Mouse (Mus musculus) CH12.LX (cell line): ENCODE measurements around the gene Spata1. TPM values are rescaled to one million over a fixed set of nuclear protein-coding genes. Genes with fewer than 3 reads are reported as not detected.

Source experiments
- DNase-seq: peaks from one replicate; pipeline ENCODE4 v3.0.0-alpha.2; 2013; ENCODE audit errors: extremely low read depth
- H3K27ac ChIP-seq: 2 replicates; pipeline ENCODE4 v1.5.1; 2012; ENCODE audit warnings: low read depth, mild to moderate bottlenecking, control low read depth, moderate library complexity; ENCODE audit not compliant: insufficient read depth
- H3K27me3 ChIP-seq: replicated peaks from 2 replicates; pipeline ENCODE3; 2012; ENCODE audit warnings: inconsistent platforms
- H3K36me3 ChIP-seq, 2 experiments: replicated peaks in 1 of 2; 2 replicates each; pipeline versions ENCODE3 to v1.6.1; 2012; ENCODE audit warnings: inconsistent platforms in 1 of 2, low read length in 1 of 2, mild to moderate bottlenecking in 1 of 2, mixed read lengths in 1 of 2, moderate library complexity in 1 of 2; ENCODE audit not compliant: control insufficient read depth in 1 of 2, insufficient read depth in 1 of 2
- H3K4me1 ChIP-seq, 2 experiments: 2 replicates each; pipeline ENCODE4 v1.6.1; 2012; ENCODE audit warnings: inconsistent platforms in 1 of 2, moderate library complexity in 1 of 2; ENCODE audit not compliant: insufficient read depth in 2 of 2, control insufficient read depth in 1 of 2
- H3K4me2 ChIP-seq: 2 replicates; pipeline ENCODE4 v1.6.1; 2012; ENCODE audit warnings: low read depth, mild to moderate bottlenecking, control low read depth; ENCODE audit not compliant: poor library complexity, insufficient read depth, severe bottlenecking
- H3K4me3 ChIP-seq, 3 experiments: fragments of 150-350 bp in 1 of 3; sonication (generic) in 1 of 3; replicated peaks in 1 of 3; 2 replicates each; pipeline versions ENCODE3 to v1.5.1; 2011 to 2012; ENCODE audit warnings: low read depth in 2 of 3, low read length in 2 of 3, mild to moderate bottlenecking in 2 of 3, moderate library complexity in 2 of 3, control low read depth in 1 of 3, improper control_type of control experiment in 1 of 3, inconsistent platforms in 1 of 3, mixed read lengths in 1 of 3; ENCODE audit not compliant: poor library complexity in 1 of 3
- H3K79me2 ChIP-seq: replicated peaks from 2 replicates; pipeline ENCODE4 v1.6.1; 2012; ENCODE audit warnings: mild to moderate bottlenecking, moderate library complexity; ENCODE audit not compliant: control insufficient read depth, poor library complexity, insufficient read depth, severe bottlenecking; ENCODE audit errors: extremely low read depth
- H3K9ac ChIP-seq: 2 replicates; pipeline ENCODE4 v1.6.1; 2012; ENCODE audit warnings: low read depth, mild to moderate bottlenecking, control low read depth, moderate library complexity; ENCODE audit not compliant: insufficient read depth
- H3K9me3 ChIP-seq: replicated peaks from 2 replicates; pipeline ENCODE3; 2012; ENCODE audit warnings: low read length, inconsistent platforms, mixed read lengths
- CHD2 ChIP-seq: IDR thresholded peaks from 2 replicates; pipeline ENCODE4 v1.6.1; 2011; ENCODE audit warnings: low read length, improper control_type of control experiment
- HCFC1 ChIP-seq: IDR thresholded peaks from 2 replicates; pipeline ENCODE4 v1.6.1; 2012; ENCODE audit warnings: low read depth, mild to moderate bottlenecking, inconsistent platforms, low read length, improper control_type of control experiment
- IRF4 ChIP-seq: IDR thresholded peaks from 2 replicates; pipeline ENCODE4 v1.6.1; 2014; ENCODE audit warnings: low read depth, mild to moderate bottlenecking, inconsistent platforms, low read length, improper control_type of control experiment
- MAFK ChIP-seq: IDR thresholded peaks from 2 replicates; pipeline ENCODE4 v1.6.1; 2011; ENCODE audit warnings: low read length, improper control_type of control experiment; ENCODE audit not compliant: insufficient replicate concordance
- MAX ChIP-seq: IDR thresholded peaks from 2 replicates; pipeline ENCODE4 v1.6.1; 2011; ENCODE audit warnings: low read length, improper control_type of control experiment
- NRF1 ChIP-seq: IDR thresholded peaks from 2 replicates; pipeline ENCODE4 v1.6.1; 2014; ENCODE audit warnings: low read depth, mild to moderate bottlenecking, inconsistent platforms, low read length, improper control_type of control experiment, moderate library complexity
- POLR2AphosphoS2 ChIP-seq: IDR thresholded peaks from 2 replicates; pipeline ENCODE4 v1.6.1; 2011; ENCODE audit warnings: low read depth, low read length, improper control_type of control experiment
- SMC3 ChIP-seq: IDR thresholded peaks from 2 replicates; pipeline ENCODE4 v1.6.1; 2011; ENCODE audit warnings: low read depth, low read length, improper control_type of control experiment
- USF2 ChIP-seq: conservative IDR thresholded peaks from 2 replicates; pipeline ENCODE4 v1.6.1; 2011; ENCODE audit warnings: low read depth, low read length, improper control_type of control experiment
- ZNF384 ChIP-seq: IDR thresholded peaks from 2 replicates; pipeline ENCODE4 v1.6.1; 2012; ENCODE audit warnings: low read depth, low read length, improper control_type of control experiment, inconsistent platforms
- dilution Hi-C: fragments of 300-500 bp; cut with MboI; formaldehyde crosslinking; loops from 2 replicates; pipeline ENCODE4 v1.14.3; 2020; ENCODE audit warnings: low sequenced_read_pairs; ENCODE audit not compliant: extremely low pct_unique_long_range_greater_than_20kb, extremely low pct_ligation_motif_present
- in situ Hi-C: fragments of 300-500 bp; cut with MboI; formaldehyde crosslinking; loops from 3 replicates; pipeline ENCODE4 v1.14.3; 2019; ENCODE audit warnings: low sequenced_read_pairs, low pct_ligation_motif_present, low pct_unique_long_range_greater_than_20kb, mixed read lengths
- polyA plus RNA-seq: library from polyadenylated mRNA; unstranded; fragments of >175 nt; gene quantifications from 2 replicates; pipeline ENCODE4 v1.2.1, GENCODE M21; 2012; ENCODE audit warnings: low read depth; ENCODE audit not compliant: insufficient read length
- total RNA-seq, 2 experiments: library from RNA; depleted of rRNA; stranded (reverse); fragments of 300-350 nt in 1 of 2; fragments of >200 nt in 1 of 2; gene quantifications; 2 replicates each; pipeline ENCODE4 v1.2.3; 2012 to 2014

The Spata1 gene
- total and polyA plus RNA-seq, 3 experiments = 1.4 to 2.9 (median 2.0) TPM

GRCm38 (mm10) chr3:146449745-146450250, 49.8 kb downstream of the Spata1 start, which contains the start of gene Ctbs:
Gene Ctbs, plus strand, starts transcription at chr3:146449795.
- DNase-seq = no peak
- dilution Hi-C loops = no loop called here
- Histone ChIP-seq H3K27ac (peak within 1 kb of the TSS; percentile 29; the same call in 1 of the 2 replicates), H3K4me3 (peak within 1 kb of the TSS; percentile 64 to 91 (median 89)), H3K9ac (peak within 1 kb of the TSS; percentile 77)
- TF ChIP-seq NRF1 (no peak), IRF4 (no peak), HCFC1 (no peak), POLR2AphosphoS2 (no peak), ZNF384 (no peak)
- TF ChIP-seq, all 38 proteins: peak for 0
- no peaks in the 10 kb centered on the region for H3K27me3 ChIP-seq
- H3K9me3 ChIP-seq = no peaks in the 10 kb centered on the region
- H3K79me2 ChIP-seq = peaks cover 3% of the 10 kb centered on the region; the same call in 1 of the 2 replicates
- peak within 1 kb of the TSS; percentile 91 for H3K4me2 ChIP-seq
- H3K4me1 ChIP-seq = peaks cover 9 to 21% of the 10 kb centered on the region in 2 experiments
- peaks cover 0 to 20% of the 10 kb centered on the region in 2 experiments for H3K36me3 ChIP-seq
- in situ Hi-C loops = no loop called here

GRCm38 (mm10) chr3:146448969-146449368, 50.6 kb downstream of the Spata1 start:
- peaks cover 3% of the 10 kb centered on the region; the same call in 1 of the 2 replicates for H3K79me2 ChIP-seq
- dilution Hi-C loops = no loop called here
- no peaks in the 10 kb centered on the region for H3K9me3 ChIP-seq
- no peak overlapping the region for H3K4me2 ChIP-seq
- peaks cover 0 to 12% of the 10 kb centered on the region in 2 experiments for H3K36me3 ChIP-seq
- H3K4me3 ChIP-seq = no peak overlapping the region
- TF ChIP-seq MAX (no peak), MAFK (no peak), CHD2 (no peak), NRF1 (no peak), ZNF384 (no peak)
- no peaks in the 10 kb centered on the region for H3K27me3 ChIP-seq
- no peak overlapping the region for H3K9ac ChIP-seq
- no peak overlapping the region for H3K27ac ChIP-seq
- in situ Hi-C loops = no loop called here
- H3K4me1 ChIP-seq = peaks cover 9 to 21% of the 10 kb centered on the region in 2 experiments
- DNase-seq = no peak

GRCm38 (mm10) chr3:146448372-146448771, 51.2 kb downstream of the Spata1 start:
- H3K9ac ChIP-seq = no peak overlapping the region
- DNase-seq = no peak
- no peaks in the 10 kb centered on the region for H3K27me3 ChIP-seq
- H3K79me2 ChIP-seq = peaks cover 3% of the 10 kb centered on the region; the same call in 1 of the 2 replicates
- dilution Hi-C loops = no loop called here
- no peak overlapping the region for H3K27ac ChIP-seq
- in situ Hi-C loops = no loop called here
- H3K4me3 ChIP-seq = no peak overlapping the region
- peaks cover 0 to 11% of the 10 kb centered on the region in 2 experiments for H3K36me3 ChIP-seq
- peaks cover 9 to 21% of the 10 kb centered on the region in 2 experiments for H3K4me1 ChIP-seq
- TF ChIP-seq USF2 (no peak), SMC3 (no peak)
- no peaks in the 10 kb centered on the region for H3K9me3 ChIP-seq
- no peak overlapping the region for H3K4me2 ChIP-seq
